Mouse (Mus musculus) lung, adult 18-20 months (tissue): ENCODE results near the gene Cfap43.

Experiments
- DNase-seq, 2 experiments: peaks; one replicate each; pipeline ENCODE4 v3.0.0; 2022; ENCODE audit warnings: mixed read lengths in 2 of 2

Cfap43 gene

DNA sequence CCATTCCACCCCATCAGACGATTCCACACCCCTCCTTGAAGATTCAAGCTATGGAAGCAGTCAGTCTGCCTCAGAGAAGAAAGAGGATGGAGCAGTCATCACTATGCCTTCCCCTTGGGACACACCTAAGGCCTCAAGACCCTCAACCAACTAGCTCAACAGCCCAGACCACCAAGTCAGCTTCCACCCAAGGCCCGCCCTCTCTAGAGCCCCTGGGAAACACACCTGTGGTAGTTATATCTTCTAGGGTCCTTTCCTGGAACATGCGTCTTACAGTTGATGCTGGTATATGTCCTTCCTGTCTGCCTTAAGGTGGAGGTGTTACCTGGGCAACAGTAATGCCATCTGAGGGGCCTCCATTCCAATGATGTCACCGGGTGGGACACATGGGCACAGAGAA, 4.9 kb downstream of the Cfap43 start:
- no peak for DNase-seq

DNA sequence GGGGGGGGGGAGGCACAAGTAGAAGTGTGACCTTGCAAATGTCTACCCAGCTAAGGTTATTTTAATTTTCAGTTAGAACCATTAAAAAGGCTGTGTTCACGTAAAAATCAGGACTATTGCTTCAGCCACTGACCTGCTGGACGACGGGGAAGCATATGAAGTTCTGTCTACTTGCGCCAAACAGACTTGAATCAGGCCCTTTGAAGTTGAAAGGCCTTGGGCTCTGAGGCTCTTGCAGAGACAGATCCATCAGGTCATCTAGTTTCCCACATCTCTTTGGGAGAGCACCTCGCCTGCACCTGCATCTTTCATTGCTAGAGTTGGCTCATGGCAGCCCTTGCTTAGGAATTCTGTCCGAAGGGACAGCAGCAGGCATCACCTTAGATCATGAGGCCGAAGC, 5.7 kb downstream of the Cfap43 start:
- DNase-seq = no peak

DNA sequence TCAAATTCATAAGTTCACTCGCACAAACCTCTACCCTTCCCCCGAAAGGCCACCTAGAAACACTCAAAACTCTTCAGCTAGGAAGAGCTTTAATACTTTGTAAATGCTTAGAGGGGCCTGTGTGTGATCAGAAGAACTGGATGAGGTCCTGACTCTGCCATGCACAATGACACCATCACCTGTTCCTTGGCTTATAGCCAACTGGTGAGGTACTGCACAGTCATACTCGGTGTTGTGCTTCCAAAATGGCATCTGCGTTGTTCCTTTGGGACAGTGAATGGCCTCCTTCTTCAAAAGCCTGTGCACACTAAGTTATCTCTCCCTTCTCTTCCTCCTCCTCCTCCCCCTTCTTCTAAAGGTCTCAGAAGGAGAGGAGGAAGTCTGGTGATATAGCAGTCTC, 8.3 kb downstream of the Cfap43 start:
- DNase-seq = no peak

DNA sequence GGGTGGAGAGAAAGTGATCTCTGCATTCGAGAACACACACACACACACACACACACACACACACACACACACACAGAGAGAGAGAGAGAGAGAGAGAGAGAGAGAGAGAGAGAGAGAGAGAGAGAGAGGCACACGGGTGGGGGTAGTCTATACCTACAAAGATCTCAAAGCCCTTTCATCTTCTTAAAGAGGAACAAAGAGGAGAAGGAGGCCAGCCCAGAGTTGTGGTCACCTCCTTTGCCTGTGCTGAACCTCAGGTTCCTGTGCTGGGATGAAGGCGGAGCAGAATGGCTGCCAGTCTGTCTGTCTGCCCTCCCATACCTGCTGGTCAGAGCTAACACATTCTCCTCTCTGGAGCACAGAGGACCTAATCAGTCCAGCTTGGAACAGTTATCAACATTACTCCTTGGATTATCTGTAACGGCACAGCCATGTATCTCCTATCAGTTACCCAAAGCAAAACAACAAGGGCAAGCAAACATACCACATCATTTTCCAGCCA, 8.9 kb downstream of the Cfap43 start:
- no peak for DNase-seq

DNA sequence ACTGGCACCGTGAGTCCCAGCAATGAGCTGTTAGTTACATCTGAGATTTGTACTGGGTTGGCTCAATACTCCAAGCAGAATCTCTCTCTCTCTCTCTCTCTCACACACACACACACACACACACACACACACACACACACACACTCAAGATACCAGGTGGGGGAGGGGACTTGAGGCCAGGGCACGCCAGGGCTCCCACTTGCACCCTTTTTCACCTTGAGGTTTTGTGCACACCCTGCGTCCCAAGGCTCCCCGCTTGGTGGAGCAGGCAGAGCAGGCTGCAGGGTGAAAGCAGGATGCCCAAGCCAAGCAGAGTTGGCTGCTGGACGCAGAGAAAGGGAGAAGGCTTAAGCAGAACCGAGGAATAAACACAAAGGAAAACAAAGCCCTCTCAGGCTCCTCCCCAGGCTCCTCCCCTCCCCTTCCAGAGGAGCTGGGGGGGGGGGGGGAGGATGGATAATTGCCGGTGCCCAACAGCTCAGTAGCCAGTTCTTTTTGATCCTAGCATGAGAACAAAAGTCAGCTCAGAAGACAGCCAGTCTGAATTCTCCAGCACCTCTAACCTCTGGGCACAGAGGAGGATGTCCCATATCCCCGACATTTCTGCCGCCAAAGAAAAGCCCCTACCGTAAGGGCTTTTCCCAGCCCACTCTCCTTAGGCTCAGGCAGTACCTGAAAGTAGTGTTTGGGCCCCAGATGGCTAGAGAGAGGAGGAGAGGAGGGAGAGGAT, 9.5 kb downstream of the Cfap43 start:
- peak; percentile 51 to 60 for DNase-seq

DNA sequence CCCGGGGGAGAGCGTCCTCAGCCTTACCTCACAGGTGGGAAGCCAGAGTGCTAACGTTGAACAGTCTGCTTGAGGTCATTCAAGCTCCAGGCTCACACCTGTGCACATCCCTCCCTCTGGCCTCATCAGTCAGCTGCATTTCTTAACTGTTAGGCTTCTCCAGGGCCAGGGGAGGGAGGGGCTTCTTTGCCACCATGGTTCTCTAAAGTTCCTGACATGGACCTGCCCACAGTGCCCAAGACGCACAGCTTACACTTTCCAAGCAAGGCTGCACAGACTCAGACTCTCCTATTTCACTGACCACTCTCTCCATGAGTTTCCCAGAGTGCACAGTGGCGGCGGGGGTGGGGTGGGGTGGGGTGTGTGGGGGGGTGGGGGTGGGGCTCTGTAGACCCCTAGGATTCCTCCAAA, 10.1 kb downstream of the Cfap43 start:
- no peak for DNase-seq

DNA sequence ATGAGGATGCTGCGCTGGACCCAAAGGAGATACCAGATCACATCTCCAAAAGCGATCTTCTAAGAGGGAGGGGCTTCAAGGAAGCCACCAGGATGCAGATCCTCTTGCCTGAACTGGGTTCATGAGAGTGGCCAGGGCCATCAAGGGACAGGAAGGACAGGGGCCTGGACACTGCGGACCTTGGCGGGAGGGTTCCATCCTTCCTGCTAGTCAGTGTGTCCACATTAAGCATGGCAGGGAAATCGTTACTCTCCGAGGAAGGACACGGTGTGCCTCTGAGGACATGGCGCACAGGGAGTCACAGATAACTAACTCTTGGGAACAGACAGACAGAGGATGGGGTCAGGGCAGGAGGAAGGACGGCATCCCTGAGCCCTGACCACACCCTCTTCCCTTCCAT, 11.5 kb downstream of the Cfap43 start:
- DNase-seq = no peak

DNA sequence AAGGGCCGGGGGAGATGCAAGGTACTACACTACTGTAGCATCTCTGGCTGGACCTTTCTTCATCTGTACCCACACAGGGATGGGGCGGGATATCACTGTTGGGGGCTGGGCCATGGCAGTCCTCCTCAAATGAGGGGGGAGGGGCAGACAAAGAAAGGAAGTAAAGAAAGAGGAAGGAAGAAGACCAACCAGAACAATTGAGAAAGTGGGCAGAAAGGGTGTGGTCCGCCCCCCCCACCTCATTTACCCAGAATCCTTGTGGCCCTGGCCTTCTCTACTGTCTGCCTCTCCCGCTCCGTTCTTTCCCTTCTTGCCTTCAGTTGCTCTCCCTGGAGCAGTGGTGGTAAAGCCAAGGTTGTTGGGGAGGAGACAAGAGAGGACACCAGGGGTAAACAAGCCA, 13.5 kb downstream of the Cfap43 start:
- DNase-seq = no peak

DNA sequence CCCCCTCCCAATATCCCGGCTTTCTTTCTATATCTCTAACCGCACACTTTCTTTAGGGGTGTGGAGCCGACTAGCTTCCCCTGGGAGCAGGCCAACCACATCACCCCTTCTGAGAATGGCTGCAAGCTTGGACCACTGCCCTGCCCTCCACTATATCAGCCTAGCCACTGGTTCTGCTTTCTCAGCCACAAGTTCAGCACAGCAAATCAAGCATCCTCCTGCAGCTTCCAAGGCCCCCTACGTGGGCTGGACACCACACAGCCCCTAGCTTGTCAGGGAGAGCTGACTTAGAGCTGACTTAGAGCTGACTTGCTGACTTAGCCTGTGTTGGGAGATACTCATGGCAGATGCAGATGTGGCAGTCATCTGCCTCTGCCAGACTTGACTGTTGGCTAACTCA, 14.0 kb downstream of the Cfap43 start:
- DNase-seq = peak in 1 of 2 experiments; percentile 3

DNA sequence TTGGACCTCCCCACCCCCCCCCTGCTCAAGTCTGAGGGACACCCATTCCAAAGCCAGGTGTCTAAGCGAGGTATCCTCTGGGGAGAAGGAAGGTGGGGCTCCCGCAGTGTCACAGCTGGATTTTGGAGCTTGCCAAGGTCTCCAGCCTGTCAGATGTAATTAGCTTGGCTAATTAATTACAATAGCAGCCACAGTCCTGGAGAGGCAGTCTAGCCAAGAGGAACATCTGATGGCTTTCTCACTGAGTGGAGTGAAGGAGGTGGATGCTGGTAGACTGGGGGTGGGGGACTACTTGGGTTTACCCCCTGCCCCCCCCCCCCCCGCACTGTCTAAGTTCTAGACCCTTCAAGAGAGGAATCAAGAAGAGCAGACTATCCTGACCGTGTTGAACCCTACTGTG, 15.4 kb downstream of the Cfap43 start:
- DNase-seq = no peak

DNA sequence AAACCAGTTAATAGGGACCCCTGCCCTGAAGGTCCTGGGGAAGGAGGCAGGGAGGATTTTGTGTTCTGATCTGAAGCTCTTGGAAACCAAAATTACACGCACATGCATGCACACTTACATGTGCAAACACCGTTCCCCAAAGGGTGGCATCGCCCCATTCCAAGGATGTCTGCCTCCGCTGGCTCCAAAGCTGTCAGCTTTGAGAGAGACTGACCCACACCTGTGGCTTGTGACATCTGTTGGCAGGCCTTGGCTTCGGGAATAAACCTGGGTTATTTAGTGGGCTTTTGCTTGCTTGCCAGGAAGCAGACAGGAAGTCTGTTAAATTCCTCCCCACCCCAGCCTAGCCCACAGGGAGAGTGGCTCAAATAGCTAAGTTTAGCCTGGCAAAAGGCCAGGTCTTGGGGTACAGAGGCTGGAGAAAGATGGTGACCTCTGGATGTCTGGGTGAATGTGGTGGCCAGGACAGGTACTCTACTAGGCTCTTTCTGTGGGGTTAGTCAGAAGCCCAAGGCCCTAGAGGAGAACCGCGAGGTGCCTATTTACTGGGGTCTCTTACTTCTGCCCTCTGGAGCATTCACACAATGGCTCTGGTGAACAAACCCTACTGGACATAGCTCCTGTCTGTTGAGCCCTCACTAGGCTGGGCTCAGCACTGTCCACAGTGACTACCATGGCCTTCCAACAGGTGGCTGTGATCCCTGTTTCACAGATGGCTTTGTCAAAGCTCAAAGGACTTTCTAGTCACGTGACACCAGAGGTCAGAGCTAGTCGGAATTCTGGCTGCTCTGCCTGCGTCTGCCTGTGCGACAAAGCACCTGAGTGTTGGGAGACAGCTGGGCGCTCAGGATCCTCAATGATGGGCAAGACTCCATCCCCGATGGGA, 16.5 kb downstream of the Cfap43 start:
- no peak for DNase-seq

DNA sequence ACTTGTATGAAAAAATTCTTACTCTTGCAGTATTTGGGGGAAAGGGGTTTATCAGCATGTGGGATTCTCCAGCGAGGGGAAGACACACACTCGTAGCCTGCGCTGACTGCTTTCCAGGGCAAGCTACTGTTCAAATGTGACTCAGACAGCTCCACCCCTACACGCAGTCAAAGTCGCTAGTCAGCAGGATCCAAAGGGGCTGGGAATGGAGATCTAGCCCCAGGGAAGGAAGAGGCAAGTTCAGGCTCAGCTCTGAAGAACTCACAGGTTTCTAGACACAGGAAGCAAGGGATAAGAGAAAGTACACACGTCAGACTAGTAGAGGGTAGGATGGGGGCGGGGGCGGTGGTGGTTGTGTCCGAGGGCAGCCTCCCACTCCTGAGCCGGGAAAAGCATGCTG, 18.5 kb downstream of the Cfap43 start:
- no peak for DNase-seq

DNA sequence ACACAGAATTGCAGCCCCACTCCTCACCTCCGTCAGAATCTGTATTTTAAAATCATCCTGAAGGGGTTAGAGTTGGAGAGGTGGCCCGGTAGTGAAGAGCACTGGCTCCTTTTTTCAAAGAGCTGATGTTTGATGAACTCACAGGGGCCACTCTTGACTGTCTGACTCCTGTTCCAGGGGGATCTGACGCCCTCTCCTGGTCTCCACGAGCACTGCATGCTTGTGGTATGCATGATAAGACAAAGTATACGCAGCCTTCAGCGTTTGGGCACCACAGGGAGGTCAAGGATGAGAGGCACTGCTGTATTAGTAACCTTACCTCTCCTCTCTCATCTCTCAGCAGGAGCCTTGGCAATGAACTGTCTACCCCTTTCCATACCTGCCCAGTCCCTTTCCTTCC, 19.1 kb downstream of the Cfap43 start:
- peak in 1 of 2 experiments; percentile 4 for DNase-seq

DNA sequence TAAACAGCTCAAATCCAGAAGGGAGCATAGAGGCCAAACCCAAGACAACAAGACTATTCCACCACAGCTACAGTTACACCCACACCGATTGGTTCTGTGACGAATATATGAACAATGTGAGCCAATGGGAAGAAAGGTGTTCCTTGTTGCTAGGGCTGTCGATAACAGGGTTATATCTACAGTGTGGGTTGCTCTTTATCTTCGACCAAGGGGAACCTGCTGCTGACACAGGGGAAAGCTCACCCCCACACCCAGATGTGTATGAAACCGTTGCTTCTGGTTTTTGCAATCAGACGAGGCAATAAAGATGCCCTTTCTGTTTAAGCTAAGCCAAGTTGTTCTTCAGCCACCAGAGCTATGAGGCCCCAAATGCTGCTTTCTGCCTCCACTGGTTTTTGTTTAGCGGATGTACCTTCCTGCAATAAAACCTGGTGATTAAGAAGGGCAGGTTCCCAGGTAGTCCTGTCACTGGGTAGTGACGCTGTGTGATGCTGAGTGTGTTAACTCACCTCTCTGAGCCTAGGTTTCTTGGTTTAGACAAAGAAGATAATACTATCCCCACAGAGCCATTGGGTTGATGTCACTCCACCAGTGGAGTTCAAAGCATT, 20.5 kb downstream of the Cfap43 start:
- no peak for DNase-seq

DNA sequence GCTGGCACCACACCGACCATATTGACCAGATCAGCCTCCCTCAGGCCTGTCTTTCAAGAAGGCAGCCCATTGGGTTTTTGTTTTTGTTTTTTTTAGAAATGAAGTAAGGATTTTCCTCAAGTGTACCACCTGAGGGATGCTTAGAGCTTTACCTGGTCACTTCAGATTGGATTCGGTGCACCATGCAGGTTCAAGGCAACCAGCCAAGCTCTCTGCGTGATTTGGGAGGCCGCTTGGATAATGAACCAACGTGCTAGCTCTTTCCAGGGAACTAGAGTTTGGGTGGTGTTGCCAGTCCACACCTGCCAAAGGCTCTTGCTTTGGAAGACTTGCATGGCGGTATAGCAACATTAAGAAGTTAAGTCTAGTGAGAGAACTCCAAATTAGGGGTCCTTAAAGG, 26.0 kb downstream of the Cfap43 start:
- no peak for DNase-seq

DNA sequence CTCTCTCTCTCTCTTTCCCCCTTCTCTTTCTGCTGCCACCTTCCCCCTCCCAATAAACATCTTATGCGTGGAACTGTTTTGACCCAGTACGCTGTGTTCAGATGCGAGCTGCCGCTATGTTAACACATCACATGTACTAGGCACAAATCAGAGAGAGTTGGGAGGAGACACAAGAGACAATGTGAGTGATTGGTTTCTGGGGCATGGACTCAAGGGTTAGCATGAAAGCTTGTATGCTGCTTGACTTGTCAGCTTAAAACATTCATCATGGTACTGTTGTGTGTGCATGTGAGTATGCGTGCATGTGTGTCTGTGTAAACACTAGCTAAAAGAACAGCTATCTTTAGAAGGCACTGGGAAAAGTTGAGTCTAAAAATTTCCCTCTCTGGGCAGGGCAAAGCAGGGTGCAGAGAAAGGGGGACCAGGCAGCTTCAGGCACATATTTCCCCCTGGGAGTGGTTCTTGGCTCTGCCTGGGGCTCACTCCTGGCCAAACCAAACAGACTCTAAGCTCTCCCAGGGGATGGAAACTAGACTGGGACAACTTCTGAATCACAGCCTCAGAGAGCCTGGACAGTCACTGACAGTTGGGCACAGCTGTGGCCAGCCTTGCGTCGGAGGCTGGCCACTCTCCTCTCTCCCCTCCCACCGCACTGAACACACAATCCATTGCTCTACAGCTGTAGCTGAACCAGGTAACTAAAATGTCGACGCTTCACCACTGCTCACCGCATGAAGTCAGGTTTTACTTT, 27.4 kb downstream of the Cfap43 start:
- no peak for DNase-seq

DNA sequence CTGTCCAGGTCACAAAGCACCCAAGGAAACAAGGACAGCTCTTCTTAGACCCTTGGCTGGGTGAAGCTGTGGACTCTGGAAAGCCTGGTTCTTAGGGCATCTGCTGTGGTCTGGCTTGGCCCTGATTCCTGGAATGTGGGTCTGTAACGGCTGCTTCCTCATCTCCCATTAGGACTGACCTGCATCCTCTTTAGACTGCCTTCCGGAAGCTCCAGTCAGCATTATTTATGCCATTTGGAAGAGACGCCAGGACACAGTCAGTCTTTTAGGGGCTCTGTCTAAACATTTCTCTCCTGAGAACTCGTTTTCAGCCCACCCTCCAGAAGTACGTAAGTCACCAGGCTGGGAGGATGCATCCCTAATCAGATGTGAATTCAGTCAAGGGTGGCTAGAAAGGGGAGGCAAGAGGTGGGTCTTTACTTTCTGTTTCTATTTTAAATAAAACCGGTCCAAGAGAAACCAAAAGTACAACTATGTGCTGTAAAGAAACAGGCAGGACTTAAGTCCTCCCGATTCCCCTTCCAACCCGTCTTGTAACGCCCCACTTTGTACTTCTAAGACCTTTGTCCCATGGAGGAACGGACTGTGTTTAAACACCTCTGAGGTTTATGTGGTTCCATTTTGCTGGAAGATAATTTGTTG, 28.5 kb downstream of the Cfap43 start:
- DNase-seq = peak in 1 of 2 experiments; percentile 31

DNA sequence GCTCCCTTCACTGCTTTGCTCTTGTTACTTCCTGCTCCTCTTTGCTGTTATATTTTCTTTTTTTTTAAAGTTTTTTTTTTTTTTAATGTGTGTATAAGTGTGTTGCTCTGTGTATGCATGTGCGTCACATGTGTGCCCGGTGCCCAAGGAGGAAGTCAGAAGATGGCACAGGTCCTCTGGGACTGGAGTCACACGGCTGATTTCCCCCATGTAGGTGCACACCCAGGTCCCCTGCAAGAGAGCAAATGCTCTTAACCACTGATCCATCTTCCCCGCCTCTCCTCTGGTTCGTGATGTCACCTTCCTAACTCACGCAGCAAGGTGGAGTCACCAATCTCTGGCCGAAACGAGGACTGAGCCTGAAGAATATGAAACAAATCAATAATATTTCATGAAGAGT, 31.1 kb downstream of the Cfap43 start:
- no peak for DNase-seq

DNA sequence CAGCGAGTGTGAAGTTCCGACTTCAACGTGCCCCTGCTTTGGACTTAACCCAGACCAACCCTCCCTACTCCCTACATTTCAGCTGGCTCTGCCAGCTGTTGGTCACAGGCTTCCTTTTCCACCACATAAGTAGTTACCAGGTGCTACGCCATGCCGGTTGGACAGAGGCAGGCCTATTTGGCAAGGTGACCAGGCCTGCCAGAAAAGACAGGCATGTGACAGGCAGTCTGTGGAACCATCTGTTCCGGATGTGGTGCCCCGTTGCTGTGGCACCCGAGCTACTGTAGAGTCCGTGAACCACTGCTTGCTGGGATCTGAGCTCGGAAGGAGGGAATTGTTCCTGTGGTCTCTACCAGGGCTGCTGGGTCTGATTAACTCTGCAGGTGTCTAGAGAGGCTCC, 31.7 kb downstream of the Cfap43 start:
- peak; percentile 34 to 39 for DNase-seq

DNA sequence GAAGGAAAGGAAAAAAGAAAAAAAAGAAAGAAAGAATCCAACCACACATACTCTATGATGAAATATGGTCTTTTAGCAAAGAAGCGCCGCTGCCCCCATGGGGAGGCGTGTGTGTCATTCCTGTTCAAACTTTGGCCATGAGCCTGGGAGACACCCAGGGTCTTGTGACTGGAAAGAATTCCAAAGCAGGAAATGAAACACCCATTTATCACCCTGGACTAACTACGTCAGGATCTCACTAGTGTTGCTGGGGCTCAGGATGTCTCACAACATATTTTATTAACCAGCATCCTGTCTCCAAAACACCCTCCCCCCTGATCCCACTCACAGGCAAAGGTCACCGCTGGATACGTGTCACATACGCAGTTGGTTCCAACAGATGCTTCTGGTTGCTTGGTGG, 32.5 kb downstream of the Cfap43 start:
- peak; percentile 42 to 69 for DNase-seq

DNA sequence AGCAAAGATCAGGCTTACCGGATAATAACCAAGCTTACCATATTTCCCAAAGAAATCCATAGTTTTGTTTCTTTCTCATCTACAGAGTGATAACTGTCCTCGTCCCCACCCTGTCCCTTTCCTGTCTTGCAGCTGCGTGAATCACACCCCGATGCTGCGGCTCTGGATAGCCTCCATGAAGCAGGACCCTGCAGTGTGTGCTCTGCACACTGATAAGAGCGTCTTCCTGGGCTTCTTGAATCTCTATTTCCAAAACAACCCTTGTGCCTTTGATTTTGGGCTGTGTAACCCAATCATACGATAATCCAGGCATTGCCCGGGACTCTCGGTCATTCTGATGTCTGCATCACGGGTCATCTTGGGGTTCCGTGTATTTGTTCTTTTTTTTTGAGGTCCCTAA, 33.2 kb downstream of the Cfap43 start:
- no peak for DNase-seq

DNA sequence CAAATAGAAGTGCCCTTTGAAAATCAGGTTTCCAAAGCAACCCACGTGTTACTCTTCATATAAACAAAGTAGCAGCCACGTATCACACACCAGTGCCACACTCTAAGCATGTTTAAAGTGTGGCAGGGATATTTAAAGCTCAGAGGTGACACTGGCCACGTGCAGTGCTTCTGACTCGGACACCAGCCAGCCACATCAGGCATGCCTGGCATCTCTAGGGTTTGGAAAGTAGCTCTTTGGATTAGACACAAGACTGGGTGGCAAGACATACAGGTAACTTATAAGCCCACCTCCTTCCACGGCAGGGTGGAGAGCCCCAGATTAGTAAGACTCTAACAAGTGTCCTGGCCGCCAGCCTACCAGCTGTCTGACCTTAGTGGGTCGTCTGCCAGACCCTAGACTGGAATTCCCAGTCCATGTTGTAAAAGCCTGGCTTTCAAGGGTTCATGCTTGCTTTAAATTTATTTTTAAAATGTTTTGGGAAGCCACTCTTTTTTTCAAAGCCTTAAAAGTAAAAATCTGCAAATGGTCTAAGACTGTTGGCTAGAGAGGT, 33.8 kb downstream of the Cfap43 start:
- DNase-seq = peak; percentile 70 to 71
